Mouse (Mus musculus) limb, embryonic 11.5 days (tissue): ENCODE results near the gene Tmeff1. TPM values are rescaled to one million over a fixed set of nuclear protein-coding genes. Genes with fewer than 3 reads are reported as not detected.
A peak's percentile ranks its signal among the peaks of the same experiment; 100 is the strongest.

Source experiments
- ATAC-seq: fragments of 200-750 bp; cut with Nextera tagmentation; 2 replicates; pipeline ENCODE4 v1.8.0; 2017; ENCODE audit warnings: low read depth; ENCODE audit not compliant: insufficient number of reproducible peaks, low FRiP score, low TSS enrichment
- DNase-seq: peaks from one replicate; pipeline ENCODE4 v3.0.0-alpha.2; 2015; ENCODE audit warnings: low spot score
- H3K27ac ChIP-seq: fragments of 300-500 bp; sonication (generic); replicated peaks from 2 replicates; pipeline ENCODE4 v1.5.1; 2014; ENCODE audit warnings: low read depth, mild to moderate bottlenecking, low read length
- H3K27me3 ChIP-seq: fragments of 300-500 bp; sonication (generic); 2 replicates; pipeline ENCODE4 v1.6.1; 2014; ENCODE audit warnings: mild to moderate bottlenecking, low read length, mixed read lengths; ENCODE audit not compliant: control insufficient read depth, insufficient read depth
- H3K36me3 ChIP-seq: fragments of 300-500 bp; sonication (generic); 2 replicates; pipeline ENCODE4 v1.6.1; 2014; ENCODE audit warnings: mild to moderate bottlenecking, low read length, moderate library complexity, mixed read lengths; ENCODE audit not compliant: control insufficient read depth, insufficient read depth
- H3K4me1 ChIP-seq: fragments of 300-500 bp; sonication (generic); 2 replicates; pipeline ENCODE4 v1.6.1; 2014; ENCODE audit warnings: low read length, mixed read lengths; ENCODE audit not compliant: control insufficient read depth, insufficient read depth
- H3K4me2 ChIP-seq: fragments of 300-500 bp; sonication (generic); 2 replicates; pipeline ENCODE4 v1.6.1; 2014; ENCODE audit warnings: low read depth, mild to moderate bottlenecking, moderate library complexity; ENCODE audit not compliant: severe bottlenecking
- H3K4me3 ChIP-seq: fragments of 300-500 bp; sonication (generic); 2 replicates; pipeline ENCODE4 v1.5.1; 2014; ENCODE audit warnings: low read depth, low read length
- H3K9ac ChIP-seq: fragments of 300-500 bp; sonication (generic); 2 replicates; pipeline ENCODE4 v1.6.1; 2014; ENCODE audit warnings: mild to moderate bottlenecking, low read length
- H3K9me3 ChIP-seq: fragments of 300-500 bp; sonication (generic); 2 replicates; pipeline ENCODE4 v1.6.1; 2016; ENCODE audit warnings: low read length; ENCODE audit not compliant: control insufficient read depth
- WGBS: fragments of 180-500 bp; shearing (Covaris S2); extraction: QIAGEN DNeasy Blood & Tissue Kit; methylation state at CpG from one replicate; pipeline ENCODE4 v1.1.7; 2014; 5-methylcytosine and 5-hydroxymethylcytosine counted together
- polyA plus RNA-seq: library from polyadenylated mRNA; unstranded; fragments of >200 nt; fragmentation: Nextera tagmentation; extraction: Ambion mirVana; gene quantifications from 2 replicates; pipeline ENCODE4 v1.2.1, GENCODE M21; 2014

Gene Tmeff1
- polyA plus RNA-seq, 1 experiment from 2014 or later: 128 TPM

DNA sequence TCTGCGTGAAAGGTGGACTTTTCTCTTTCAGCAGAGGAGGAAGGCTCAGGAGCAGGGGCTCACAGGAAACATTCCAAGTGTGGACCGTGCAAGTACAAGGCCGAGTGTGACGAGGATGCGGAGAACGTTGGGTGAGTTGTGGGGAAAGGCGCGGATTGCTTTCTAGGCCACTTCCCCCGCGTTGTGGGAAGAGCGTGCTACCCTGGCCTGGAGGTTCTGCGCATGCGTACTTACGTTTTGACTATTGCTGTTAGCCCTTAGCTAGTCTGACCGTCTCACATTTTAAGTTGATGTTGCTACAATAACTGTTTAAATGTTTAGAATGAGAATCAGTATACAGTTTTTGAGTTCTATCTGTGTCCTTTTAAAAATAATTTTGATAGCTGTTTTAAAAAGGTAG is 32.2 kb downstream of the Tmeff1 start:
- Histone ChIP-seq H3K9ac (no peak overlapping the region), H3K27ac (no peak overlapping the region), H3K9me3 (no peaks in the 10 kb centered on the region), H3K36me3 (peaks cover 6% of the 10 kb centered on the region), H3K4me1 (no peaks in the 10 kb centered on the region), H3K4me3 (no peak overlapping the region), H3K27me3 (no peaks in the 10 kb centered on the region), H3K4me2 (no peak overlapping the region)
- DNase-seq (no peak), ATAC-seq (no peak)
- 96% methylated on average over 15 of the region's 15 CpGs for WGBS

DNA sequence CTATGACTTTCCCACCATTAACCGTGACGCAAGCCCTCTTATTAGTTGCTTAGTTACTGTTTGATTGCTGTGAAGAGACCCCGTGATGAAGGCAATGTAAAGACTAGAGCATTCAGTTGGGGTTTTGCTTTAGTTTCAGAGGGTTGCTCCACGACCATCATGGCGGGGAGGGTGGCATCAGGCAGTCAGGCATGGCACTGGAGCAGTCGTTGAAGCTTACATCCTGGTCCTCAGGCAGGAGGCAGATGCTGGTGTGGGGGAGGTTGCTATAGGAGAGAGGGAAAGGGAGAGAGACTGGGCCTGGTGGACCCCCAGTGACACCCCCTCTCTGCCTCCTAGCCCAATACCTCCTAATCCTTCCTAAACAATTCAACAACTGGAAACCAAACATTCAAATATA is 35.1 kb downstream of the Tmeff1 start:
- Histone ChIP-seq H3K9me3 (no peaks in the 10 kb centered on the region), H3K27ac (no peak overlapping the region), H3K27me3 (no peaks in the 10 kb centered on the region), H3K4me1 (no peaks in the 10 kb centered on the region), H3K9ac (no peak overlapping the region), H3K36me3 (peaks cover 6% of the 10 kb centered on the region; the same call in 1 of the 2 replicates), H3K4me3 (no peak overlapping the region), H3K4me2 (no peak overlapping the region)
- ATAC-seq: no peak
- DNase-seq: no peak
- 89% methylated on average over 6 of the region's 6 CpGs for WGBS

DNA sequence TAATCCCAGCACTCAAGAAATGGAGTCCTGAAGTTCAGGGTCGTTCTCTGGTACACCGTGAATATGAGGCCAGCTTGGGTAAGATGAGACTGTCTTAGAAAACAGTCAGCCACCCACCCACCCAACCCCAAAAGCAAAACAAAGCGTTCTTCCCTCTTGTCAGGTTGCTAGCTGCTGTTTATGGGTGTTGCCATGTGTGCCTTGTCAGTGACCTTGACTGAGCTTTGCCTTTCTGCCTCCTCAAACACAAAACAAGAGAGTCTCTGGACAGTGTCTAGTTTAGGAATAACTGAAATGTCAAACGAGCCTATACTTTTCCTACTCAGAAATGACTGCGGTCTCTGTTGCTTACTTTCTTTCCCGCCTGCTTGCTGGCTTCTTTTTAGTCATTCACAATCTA is 37.3 kb downstream of the Tmeff1 start:
- H3K4me1 ChIP-seq: no peaks in the 10 kb centered on the region
- DNase-seq: no peak
- WGBS: 88% methylated on average over 6 of the region's 6 CpGs
- H3K9ac ChIP-seq: no peak overlapping the region
- no peaks in the 10 kb centered on the region for H3K9me3 ChIP-seq
- H3K27ac ChIP-seq: no peak overlapping the region
- H3K4me3 ChIP-seq: no peak overlapping the region
- H3K4me2 ChIP-seq: no peak overlapping the region
- H3K36me3 ChIP-seq: peaks cover 4% of the 10 kb centered on the region; the same call in 1 of the 2 replicates
- no peak for ATAC-seq
- no peaks in the 10 kb centered on the region for H3K27me3 ChIP-seq

GRCm38 (mm10) chr4:48622946-48623345 is 38.0 kb downstream of the Tmeff1 start:
- Histone ChIP-seq H3K27me3 (no peaks in the 10 kb centered on the region), H3K4me2 (no peak overlapping the region), H3K36me3 (peaks cover 4% of the 10 kb centered on the region; the same call in 1 of the 2 replicates), H3K4me3 (no peak overlapping the region), H3K27ac (no peak overlapping the region), H3K4me1 (no peaks in the 10 kb centered on the region), H3K9me3 (no peaks in the 10 kb centered on the region), H3K9ac (no peak overlapping the region)
- ATAC-seq (no peak), DNase-seq (no peak)
- WGBS: 94% methylated on average over 7 of the region's 7 CpGs

- ATAC-seq: no peak
- H3K9me3 ChIP-seq: no peaks in the 10 kb centered on the region
- no peak overlapping the region for H3K4me2 ChIP-seq
- DNase-seq: no peak
- H3K36me3 ChIP-seq: peaks cover 4% of the 10 kb centered on the region
- no peaks in the 10 kb centered on the region for H3K27me3 ChIP-seq
- H3K27ac ChIP-seq: no peak overlapping the region
- H3K4me3 ChIP-seq: no peak overlapping the region
- H3K4me1 ChIP-seq: no peaks in the 10 kb centered on the region
- no peak overlapping the region for H3K9ac ChIP-seq
- 92% methylated on average over 6 of the region's 6 CpGs for WGBS
Measured at GRCm38 (mm10) chr4:48624961-48625360, 40.0 kb downstream of the Tmeff1 start.

DNA sequence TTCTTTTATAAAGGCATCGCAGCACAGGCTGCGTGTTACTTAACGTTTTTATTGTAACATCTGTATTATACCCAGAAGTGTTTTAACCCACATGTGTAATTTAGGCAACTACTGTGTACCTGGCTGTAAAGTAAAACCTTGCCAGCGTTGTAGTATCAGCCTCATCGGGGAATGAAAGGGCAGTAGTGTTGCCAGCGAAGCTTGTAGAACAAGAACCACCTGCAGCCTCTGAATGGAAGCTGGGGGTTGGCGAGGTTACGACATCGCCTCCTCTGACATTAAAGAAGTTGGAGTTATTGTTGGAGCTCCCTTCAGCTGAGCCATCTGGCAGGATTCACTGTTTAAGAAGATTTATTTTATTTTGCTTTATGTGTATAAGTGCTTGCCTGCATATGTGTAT is 40.9 kb downstream of the Tmeff1 start:
- no peak overlapping the region for H3K9ac ChIP-seq
- no peaks in the 10 kb centered on the region for H3K4me1 ChIP-seq
- WGBS: 92% methylated on average over 9 of the region's 9 CpGs
- no peak overlapping the region for H3K4me2 ChIP-seq
- H3K27me3 ChIP-seq: no peaks in the 10 kb centered on the region
- no peak overlapping the region for H3K4me3 ChIP-seq
- ATAC-seq: no peak
- no peak overlapping the region for H3K27ac ChIP-seq
- peaks cover 4% of the 10 kb centered on the region; the same call in 1 of the 2 replicates for H3K36me3 ChIP-seq
- DNase-seq: no peak
- H3K9me3 ChIP-seq: no peaks in the 10 kb centered on the region

DNA sequence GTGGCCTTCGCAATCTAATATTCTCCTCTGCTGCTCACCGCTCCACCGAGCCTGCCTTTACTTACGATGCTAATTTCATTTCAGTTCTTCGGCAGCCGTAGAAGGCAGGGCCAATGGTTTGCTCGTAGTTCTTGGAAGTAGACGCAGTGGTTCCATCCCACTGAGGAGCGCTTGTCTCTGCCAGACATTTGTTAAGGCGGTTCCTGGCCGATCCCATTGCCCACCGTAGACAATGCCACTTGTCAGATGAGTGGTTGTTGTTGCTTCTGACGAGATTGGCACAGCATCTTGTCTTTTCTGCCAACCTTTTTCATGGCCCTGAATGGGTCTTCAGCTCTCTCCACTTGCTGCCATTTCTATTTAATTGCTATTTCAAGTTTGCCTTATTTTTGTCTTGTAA is 44.5 kb downstream of the Tmeff1 start:
- Histone ChIP-seq H3K27ac (no peak overlapping the region), H3K9me3 (no peaks in the 10 kb centered on the region), H3K4me3 (no peak overlapping the region), H3K27me3 (no peaks in the 10 kb centered on the region), H3K4me2 (no peak overlapping the region), H3K9ac (no peak overlapping the region), H3K4me1 (no peaks in the 10 kb centered on the region), H3K36me3 (peaks cover 4% of the 10 kb centered on the region; the same call in 1 of the 2 replicates)
- DNase-seq (no peak), ATAC-seq (no peak)
- 95% methylated on average over 13 of the region's 13 CpGs for WGBS

DNA sequence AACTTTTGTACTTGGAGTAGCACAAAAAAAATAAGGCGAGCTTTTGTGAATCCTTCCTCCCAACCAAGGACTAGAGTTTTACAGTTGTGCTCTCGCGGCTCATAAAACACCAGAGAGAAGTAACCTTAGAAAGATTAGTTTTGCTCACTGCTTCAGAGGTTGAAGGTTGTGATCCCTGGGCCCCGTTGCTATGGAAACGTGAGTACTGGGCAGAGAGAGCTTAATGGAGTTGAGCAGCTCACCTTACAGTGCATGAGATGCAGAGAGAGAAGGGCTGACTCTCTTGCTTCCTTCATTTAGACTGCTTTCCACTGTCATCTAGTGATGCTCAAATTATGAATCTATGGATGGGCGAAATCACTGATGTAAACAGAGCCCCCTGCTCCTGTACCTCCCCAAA is 48.6 kb downstream of the Tmeff1 start:
- H3K4me1 ChIP-seq: no peaks in the 10 kb centered on the region
- peaks cover 8% of the 10 kb centered on the region; the same call in 1 of the 2 replicates for H3K36me3 ChIP-seq
- no peak overlapping the region for H3K4me3 ChIP-seq
- no peaks in the 10 kb centered on the region for H3K27me3 ChIP-seq
- no peak for ATAC-seq
- peak; percentile 44 for DNase-seq
- H3K4me2 ChIP-seq: no peak overlapping the region
- H3K27ac ChIP-seq: no peak overlapping the region
- no peaks in the 10 kb centered on the region for H3K9me3 ChIP-seq
- no peak overlapping the region for H3K9ac ChIP-seq
- WGBS: 53% methylated on average over 6 of the region's 6 CpGs

GRCm38 (mm10) chr4:48634058-48634457 is 49.1 kb downstream of the Tmeff1 start:
- no peaks in the 10 kb centered on the region for H3K4me1 ChIP-seq
- H3K9ac ChIP-seq: no peak overlapping the region
- no peak overlapping the region for H3K4me2 ChIP-seq
- 86% methylated on average over 2 of the region's 2 CpGs for WGBS
- no peaks in the 10 kb centered on the region for H3K9me3 ChIP-seq
- no peak for ATAC-seq
- H3K36me3 ChIP-seq: peaks cover 4% of the 10 kb centered on the region; the same call in 1 of the 2 replicates
- H3K27ac ChIP-seq: no peak overlapping the region
- no peaks in the 10 kb centered on the region for H3K27me3 ChIP-seq
- H3K4me3 ChIP-seq: no peak overlapping the region
- DNase-seq: peak; percentile 59
